Mouse (Mus musculus) spleen, adult 2 months (tissue): Measurements from ENCODE around the gene Ccdc88c. TPM values are rescaled to one million over a fixed set of nuclear protein-coding genes. Genes with fewer than 3 reads are reported as not detected.

Experiments
- DNase-seq, 2 experiments: peaks; one replicate each; pipeline versions ENCODE4 v3.0.0 to v3.0.0-alpha.2; 2012 to 2021; ENCODE audit warnings: low spot score in 2 of 2, low read depth in 1 of 2
- H3K27ac ChIP-seq: fragments of 200-500 bp; 2 replicates; pipeline ENCODE4 v1.5.1; 2012; ENCODE audit warnings: low read length, inconsistent platforms; ENCODE audit not compliant: insufficient read depth
- H3K27me3 ChIP-seq: fragments of 200-500 bp; 2 replicates; pipeline ENCODE4 v1.6.1; 2012; ENCODE audit warnings: mild to moderate bottlenecking, moderate library complexity, low read length, inconsistent platforms; ENCODE audit not compliant: control insufficient read depth, insufficient read depth
- H3K36me3 ChIP-seq: fragments of 200-500 bp; 2 replicates; pipeline ENCODE4 v1.6.1; 2012; ENCODE audit warnings: mild to moderate bottlenecking, low read length, inconsistent platforms; ENCODE audit not compliant: control insufficient read depth, insufficient read depth
- H3K4me1 ChIP-seq: fragments of 200-500 bp; 2 replicates; pipeline ENCODE4 v1.6.1; 2011; ENCODE audit warnings: inconsistent platforms; ENCODE audit not compliant: control insufficient read depth, insufficient read depth, insufficient read length
- H3K4me3 ChIP-seq: fragments of 200-500 bp; 2 replicates; pipeline ENCODE4 v1.5.1; 2011; ENCODE audit warnings: mild to moderate bottlenecking, inconsistent platforms; ENCODE audit not compliant: insufficient read depth, insufficient read length; ENCODE audit errors: extremely low read depth
- CTCF ChIP-seq: fragments of 200-500 bp; IDR thresholded peaks from 2 replicates; pipeline ENCODE4 v1.5.1; 2011; ENCODE audit warnings: mild to moderate bottlenecking, inconsistent platforms; ENCODE audit not compliant: insufficient read depth, insufficient read length, insufficient replicate concordance; ENCODE audit errors: extremely low read depth
- POLR2A ChIP-seq: fragments of 200-500 bp; IDR thresholded peaks from 2 replicates; pipeline ENCODE4 v1.6.1; 2011; ENCODE audit warnings: low read depth, low read length, inconsistent platforms
- WGBS: fragments of 180-500 bp; shearing (Covaris S2); methylation state at CpG from one replicate; pipeline ENCODE4 v1.1.7; 2018; 5-methylcytosine and 5-hydroxymethylcytosine counted together
- polyA plus RNA-seq: library from polyadenylated mRNA; depleted of rRNA; stranded (reverse); fragments of >200 nt; gene quantifications from 2 replicates; pipeline ENCODE4 v1.2.3, GENCODE M21; 2012

The Ccdc88c gene
- polyA plus RNA-seq, 1 experiment = 48.3 TPM

DNA sequence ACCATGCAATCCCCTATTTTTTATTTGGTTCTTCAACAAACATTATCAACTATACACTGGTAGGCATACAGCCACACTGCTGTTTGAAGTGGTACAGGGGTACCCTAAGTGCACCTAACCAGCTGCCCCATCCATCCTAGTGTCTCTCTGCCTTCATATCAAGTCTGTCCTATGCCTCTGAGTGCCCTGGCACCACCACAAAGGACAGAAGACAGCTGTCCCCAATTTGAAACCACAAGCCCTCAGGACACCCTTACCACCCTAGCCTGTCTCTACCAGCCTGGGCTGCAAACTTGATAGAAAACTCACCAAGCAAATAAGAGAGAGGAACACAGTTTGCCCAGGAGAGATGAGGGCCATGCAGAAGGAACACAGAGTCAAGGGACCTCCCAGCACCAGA is 51.3 kb downstream of the Ccdc88c start:
- no peak for TF ChIP-seq POLR2A
- TF ChIP-seq CTCF = no peak
- no peak overlapping the region for H3K27ac ChIP-seq

DNA sequence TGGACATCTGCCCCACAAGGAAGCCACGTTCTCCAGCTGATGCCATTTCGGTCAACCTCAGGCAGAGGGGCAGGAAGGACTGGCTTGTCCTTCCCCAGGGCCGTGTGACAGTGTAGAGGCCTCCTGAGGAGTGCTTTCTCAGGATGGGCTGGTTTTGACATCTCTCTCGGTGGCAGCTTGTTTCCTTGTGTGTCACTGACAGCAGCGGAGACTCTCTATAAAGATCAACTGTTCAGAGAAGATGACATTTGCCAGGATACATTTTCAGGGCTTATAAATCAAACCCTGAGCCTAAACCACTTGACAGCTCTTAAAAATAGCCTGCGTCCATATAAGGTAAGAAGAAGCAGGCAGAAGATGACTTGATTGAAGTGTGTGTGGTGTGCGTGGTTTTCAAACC is 59.0 kb downstream of the Ccdc88c start:
- 53% methylated on average over 7 of the region's 7 CpGs for WGBS
- H3K4me1 ChIP-seq = no peaks in the 10 kb centered on the region
- peaks cover 30% of the 10 kb centered on the region for H3K36me3 ChIP-seq
- no peak overlapping the region for H3K27ac ChIP-seq
- TF ChIP-seq CTCF (no peak), POLR2A (no peak)
- H3K4me3 ChIP-seq = no peak overlapping the region
- DNase-seq = no peak
- H3K27me3 ChIP-seq = no peaks in the 10 kb centered on the region

More for the DNA sequence above, 51.3 kb downstream of the Ccdc88c start:
- H3K4me1 ChIP-seq = no peaks in the 10 kb centered on the region
- H3K27me3 ChIP-seq = no peaks in the 10 kb centered on the region
- H3K4me3 ChIP-seq = no peak overlapping the region
- H3K36me3 ChIP-seq = peaks cover 15% of the 10 kb centered on the region; the same call in 1 of the 2 replicates
- DNase-seq = no peak

DNA sequence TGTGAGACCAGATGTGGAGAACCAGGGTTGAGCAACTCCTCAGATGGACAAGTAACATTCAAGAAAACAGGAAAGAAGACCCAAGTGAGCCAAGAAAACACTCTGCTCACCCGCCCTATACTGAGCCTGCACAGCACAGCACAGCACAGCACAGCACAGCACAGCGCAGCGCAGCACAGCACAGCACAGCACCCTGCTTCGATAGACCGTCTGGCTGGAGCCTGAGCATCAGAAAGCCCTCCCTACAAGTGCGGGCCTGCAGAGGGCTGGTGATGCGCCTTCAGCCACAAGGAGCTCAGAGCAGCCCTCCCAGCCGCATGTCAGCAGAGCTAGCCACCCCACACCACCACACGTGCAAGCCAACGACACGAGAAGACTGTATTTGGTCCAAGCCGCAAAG is 61.5 kb downstream of the Ccdc88c start:
- DNase-seq = no peak
- Histone ChIP-seq H3K4me3 (no peak overlapping the region), H3K27me3 (no peaks in the 10 kb centered on the region), H3K36me3 (peaks cover 37% of the 10 kb centered on the region), H3K4me1 (no peaks in the 10 kb centered on the region), H3K27ac (no peak overlapping the region)
- TF ChIP-seq POLR2A (no peak), CTCF (no peak)
- 94% methylated on average over 12 of the region's 12 CpGs for whole genome bisulfite sequencing

DNA sequence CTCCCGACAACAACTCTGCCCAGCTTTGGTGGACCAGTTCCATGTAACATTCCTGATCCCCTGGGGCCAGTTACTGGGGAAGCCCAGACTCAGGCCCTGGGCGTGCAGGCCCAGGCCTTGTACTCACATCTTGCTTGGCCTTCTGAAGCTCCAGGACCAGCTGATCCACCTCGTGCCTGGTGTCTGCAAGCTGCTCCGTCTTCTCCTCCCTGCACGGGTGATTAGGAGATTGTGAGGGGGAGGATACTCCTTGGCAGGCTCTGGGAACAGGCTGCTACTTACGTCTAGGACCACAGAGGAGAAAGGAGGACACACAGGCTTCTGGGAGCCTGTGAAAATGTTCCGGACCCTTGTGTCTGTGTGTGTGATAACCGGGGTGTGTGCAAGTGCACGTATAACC is 62.6 kb downstream of the Ccdc88c start:
- no peak for DNase-seq
- Histone ChIP-seq H3K27ac (no peak overlapping the region), H3K36me3 (peaks cover 40% of the 10 kb centered on the region), H3K27me3 (no peaks in the 10 kb centered on the region), H3K4me1 (no peaks in the 10 kb centered on the region), H3K4me3 (no peak overlapping the region)
- WGBS = 91% methylated on average over 9 of the region's 9 CpGs
- no peak for TF ChIP-seq CTCF
- no peak for TF ChIP-seq POLR2A

DNA sequence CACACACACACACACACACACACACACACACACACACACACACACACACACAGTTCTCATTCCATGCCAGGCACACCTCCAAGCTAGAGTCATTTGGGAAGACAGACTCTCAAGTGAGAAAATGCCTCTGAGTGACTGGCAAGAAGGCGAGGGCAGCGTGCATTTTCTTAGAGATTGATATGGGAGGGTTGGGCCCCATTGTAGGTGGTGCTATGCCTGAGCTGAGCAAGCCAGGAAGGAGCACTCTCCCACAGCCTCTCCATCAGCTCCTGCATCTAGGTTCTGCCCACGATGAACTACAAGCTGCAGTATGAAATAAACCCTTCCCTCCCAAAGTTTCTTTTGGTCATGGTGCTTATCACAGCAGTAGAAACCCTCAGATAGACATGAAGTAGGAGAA is 63.6 kb downstream of the Ccdc88c start:
- Histone ChIP-seq H3K27ac (no peak overlapping the region), H3K36me3 (peaks cover 40% of the 10 kb centered on the region), H3K27me3 (no peaks in the 10 kb centered on the region), H3K4me1 (no peaks in the 10 kb centered on the region), H3K4me3 (no peak overlapping the region)
- no peak for TF ChIP-seq POLR2A
- DNase-seq = no peak
- WGBS = 86% methylated on average over 3 of the region's 3 CpGs

DNA sequence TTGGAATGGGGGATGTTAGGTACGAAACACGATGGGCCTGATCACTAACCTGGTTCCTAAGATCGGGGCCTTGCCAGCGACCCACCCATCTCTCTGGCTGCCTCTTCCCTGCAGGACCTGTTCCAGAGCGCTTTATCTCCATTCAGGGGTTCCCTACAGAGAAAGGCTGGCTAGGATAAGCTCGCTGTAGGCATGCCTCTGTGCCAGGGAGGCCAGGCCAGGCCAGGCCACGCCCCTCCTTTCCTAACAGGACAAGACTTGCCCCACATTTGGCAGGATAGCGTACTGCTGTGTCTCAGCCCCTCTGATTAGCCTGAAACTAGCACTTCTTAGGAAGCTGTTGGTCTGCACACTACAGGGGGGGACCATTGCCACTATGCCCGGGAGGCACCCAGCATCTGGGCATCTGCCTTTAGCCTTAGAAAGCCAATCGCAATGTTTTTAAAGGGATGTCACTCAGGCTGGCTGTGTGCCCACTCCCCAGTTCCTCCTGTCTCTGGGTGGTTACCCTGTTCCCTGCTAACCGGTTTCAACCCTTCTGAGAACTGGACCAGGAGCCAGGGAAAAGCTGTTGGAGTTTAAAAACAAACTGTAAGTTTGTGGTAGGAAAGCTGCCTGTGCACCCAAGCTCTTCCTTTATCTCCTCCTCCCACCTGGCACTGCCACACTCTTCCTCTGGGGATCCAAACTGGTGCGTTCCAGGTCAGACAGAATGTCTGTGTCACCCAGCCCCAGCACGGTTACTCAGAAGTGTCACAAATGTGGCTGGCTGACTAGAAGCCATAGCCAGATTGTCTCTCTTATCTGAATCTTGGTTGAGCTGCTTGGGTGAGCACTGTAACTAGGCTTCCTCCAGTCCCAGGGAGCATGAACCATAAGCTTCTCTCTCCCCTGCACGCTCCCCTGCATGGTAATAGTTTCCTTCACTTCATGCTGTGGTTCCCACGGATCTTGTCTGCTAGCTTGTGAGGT is 69.9 kb downstream of the Ccdc88c start:
- H3K27ac ChIP-seq = peak overlapping the region; percentile 39; the same call in 1 of the 2 replicates
- 69% methylated on average over 15 of the region's 15 CpGs for WGBS
- no peak overlapping the region for H3K4me3 ChIP-seq
- H3K4me1 ChIP-seq = no peaks in the 10 kb centered on the region; the same call in 1 of the 2 replicates
- H3K27me3 ChIP-seq = no peaks in the 10 kb centered on the region
- peaks cover 14% of the 10 kb centered on the region for H3K36me3 ChIP-seq
- TF ChIP-seq CTCF (no peak), POLR2A (no peak)
- no peak for DNase-seq

DNA sequence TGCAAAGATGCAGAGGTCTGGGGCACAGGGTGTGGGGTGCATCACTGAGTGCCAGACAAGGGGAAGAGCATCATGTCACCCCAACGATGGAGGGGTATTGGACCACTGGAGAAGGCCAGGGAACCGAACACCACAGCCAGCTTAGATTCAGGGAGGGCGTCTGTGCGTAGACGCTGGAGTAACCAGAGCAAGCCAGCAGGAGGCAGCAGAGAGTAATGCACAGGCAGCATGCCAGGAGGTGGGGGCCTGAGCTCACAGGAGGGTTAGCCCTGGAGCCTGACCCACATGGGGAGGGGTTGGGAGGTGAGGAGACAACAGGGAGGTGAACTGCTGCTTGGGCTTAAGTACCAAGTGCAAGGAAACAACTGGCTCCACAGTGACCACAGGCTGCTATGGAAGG is 70.8 kb downstream of the Ccdc88c start:
- Histone ChIP-seq H3K4me1 (no peaks in the 10 kb centered on the region; the same call in 1 of the 2 replicates), H3K36me3 (peaks cover 14% of the 10 kb centered on the region), H3K27me3 (no peaks in the 10 kb centered on the region), H3K27ac (peak overlapping the region; percentile 39; the same call in 1 of the 2 replicates), H3K4me3 (no peak overlapping the region)
- DNase-seq = peak; percentile 43 to 77
- 33% methylated on average over 5 of the region's 5 CpGs for WGBS
- TF ChIP-seq POLR2A (no peak), CTCF (peak; percentile 98)
